Mouse (Mus musculus): Measurements from ENCODE around the gene Slc25a19.
A peak's percentile ranks its signal among the peaks of the same experiment; 100 is the strongest.

Slc25a19 gene

DNA sequence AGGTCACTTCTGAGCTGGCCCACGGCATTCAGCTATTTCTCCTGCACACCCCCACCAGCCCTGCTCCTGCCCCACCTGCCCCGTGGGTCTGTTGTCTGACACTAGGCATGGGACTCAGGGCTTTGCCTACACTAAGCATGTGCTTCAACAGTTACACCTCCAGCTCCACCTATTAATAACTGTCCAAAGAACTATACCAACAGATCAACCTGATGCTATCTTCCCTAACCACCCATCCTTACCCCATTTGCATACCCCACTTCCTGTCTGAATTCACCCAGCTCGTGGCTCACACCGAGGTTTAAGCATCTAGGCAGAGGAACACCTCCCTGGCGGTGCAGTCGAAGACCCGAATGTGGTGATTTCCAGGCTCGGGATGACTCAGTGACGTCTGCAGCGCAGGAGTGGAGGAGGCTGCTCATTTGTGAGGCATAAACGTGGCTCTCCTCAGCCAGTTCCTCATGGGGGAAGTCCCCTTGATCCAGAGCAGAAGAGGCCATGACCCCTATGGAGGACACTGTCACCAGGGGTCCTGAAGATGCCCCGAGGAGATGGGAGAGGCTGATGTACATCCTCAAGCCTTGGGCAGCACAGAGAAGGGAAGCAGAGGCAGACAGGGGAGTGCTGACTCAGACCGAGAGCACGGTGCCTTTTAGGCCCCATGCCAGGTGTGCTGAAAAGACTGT lies 13.0 kb upstream of the Slc25a19 start:
- DNase-seq: peak; percentile 71

DNA sequence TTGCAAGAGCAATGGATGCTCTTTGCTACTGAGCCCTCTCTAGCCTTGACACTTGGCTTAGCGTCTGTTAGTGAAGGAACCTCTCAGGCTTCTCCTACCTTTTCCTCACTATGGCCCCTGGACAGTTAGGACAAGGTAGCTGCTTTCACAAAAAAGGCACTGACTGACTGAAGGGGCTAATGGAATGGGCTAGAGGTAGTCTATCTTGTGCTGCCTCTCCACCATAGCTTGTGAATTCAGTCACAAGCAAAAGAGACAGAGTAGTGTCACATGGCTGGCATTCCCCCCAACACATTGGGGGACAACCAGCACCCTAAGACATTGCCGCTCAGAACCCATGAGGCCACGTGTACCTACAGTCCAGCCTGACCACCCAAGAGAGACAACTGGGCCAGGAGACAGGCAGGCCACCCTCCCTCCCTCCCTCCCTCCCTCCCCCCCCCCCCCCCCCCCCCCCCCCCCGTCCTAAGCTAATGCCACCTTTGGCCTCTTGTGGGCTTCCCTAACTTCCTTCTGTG lies 12.3 kb upstream of the Slc25a19 start:
- DNase-seq: no peak

- no peak for DNase-seq
Observed at GRCm38 (mm10) chr11:115639540-115639939, 11.4 kb upstream of the Slc25a19 start.

DNA sequence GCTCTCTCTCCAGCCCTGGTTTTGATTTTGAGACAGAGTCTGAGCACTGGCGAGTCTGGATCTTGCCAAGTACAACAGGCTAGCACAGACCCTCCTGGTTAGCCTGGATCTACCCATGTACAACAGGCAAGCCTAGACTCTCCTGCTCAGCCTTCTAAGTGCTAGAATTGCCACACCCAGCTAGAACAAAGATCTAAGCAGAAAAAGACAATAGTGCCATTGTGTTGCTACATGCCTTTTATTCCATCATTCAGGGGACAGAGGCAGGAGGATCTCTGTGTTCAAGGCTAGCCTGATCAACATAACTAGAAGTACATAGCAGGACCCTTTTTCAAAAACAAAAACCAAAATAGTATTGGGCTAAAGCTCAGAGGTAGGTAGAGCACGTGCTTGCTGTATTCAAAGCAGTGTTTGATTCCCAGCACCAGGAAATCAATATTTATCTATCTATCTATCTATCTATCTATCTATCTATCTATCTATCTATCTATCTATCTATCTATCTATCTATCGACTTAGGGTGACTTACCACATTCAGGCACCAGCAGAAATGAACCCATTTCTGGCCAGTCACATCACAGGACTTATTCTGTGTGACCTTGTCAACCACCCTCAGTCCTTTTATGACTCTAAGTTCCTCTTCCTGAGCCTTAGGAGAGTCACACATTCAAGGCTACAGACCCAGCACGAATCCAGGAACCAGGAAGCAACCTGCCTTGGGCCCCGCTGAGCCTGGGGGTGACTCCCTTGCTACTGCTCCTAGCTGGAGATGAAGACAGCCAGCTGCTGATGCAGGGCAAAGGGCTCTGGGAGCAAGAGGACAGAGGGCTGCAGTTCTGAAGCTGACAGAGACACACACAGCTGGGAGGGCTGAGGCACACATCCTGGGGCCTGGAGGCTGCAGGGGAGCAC lies 10.7 kb upstream of the Slc25a19 start:
- peak; percentile 46 for DNase-seq

DNA sequence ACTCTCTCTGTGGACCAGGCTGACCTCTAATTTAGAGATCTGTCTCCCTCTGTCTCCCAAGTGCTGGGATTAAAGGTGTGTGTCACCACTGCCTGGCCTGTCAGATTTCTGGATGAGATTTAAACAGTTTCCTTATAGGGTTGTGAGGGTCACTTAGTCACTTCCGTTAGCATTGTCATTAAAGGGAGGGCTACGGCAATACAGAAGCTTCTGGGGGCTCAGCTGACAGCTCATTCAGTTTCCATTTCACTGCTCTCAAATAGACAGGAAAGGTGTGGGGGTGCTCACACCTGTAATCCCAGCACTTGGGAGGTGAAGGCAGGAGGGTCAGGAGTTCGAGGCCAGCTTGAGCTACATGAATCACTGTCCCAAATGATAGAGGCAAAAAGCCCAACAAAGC lies 8.9 kb upstream of the Slc25a19 start:
- no peak for DNase-seq

GRCm38 (mm10) chr11:115635484-115635883 lies 7.4 kb upstream of the Slc25a19 start:
- no peak for DNase-seq

DNA sequence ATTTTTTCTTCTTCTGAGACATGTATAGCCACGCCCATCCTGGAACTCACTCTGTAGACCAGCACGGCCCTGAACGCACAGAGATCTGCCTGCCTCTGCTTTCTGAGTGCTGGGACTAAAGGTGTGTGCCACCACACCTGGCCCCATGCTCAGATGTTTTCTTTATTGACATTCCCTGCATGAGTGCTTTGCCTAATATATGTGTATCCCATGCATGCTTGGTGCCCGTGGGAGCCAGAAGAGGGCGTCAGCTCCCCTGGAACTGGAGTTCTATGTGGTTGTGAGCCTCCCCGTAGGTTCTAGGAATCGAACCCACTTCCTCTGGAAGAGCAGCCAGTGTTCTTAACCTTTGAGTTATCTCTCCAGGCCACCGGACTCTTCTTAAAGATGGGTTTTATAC lies 6.9 kb upstream of the Slc25a19 start:
- DNase-seq: no peak

- no peak for DNase-seq
Observed at GRCm38 (mm10) chr11:115634109-115634508, 6.0 kb upstream of the Slc25a19 start.

DNA sequence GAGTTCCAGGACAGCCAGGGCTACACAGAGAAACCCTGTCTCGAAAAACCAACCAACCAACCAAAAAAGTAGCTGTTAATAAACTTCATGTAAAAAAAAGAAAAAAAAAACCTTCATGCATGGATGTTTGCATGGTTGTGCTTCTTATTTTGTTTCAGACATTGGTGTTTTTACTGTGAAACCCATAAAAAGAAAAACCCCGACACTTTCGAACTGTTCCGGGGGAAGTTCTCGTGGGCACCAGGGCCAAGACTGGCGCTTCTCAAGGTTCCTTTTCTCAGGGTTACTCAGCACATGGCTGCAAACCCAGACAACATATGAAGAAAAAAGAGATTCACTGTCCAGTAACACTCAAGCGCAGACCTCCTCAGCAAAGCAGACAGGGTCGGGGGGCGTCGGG lies 4.8 kb upstream of the Slc25a19 start:
- DNase-seq: no peak

- no peak for DNase-seq
Observed at GRCm38 (mm10) chr11:115632247-115632646, 4.2 kb upstream of the Slc25a19 start.

DNA sequence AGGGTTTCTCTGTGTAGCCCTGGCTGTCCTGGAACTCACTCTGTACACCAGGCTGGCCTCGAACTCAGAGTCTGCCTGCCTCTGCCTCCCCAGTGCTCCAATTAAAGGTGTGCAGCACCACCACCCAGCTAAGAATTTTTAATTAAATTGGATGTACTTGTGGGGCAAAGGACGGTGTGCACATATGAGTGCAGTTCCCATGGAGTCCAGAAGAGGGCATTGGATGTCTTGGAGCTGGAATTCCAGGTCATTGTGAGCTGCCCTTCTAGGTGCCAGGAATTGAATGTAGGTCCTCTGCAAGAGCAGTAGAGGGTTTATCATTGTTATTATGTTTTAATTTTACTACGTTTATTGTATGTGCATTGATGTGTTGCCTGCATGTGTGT lies 3.4 kb upstream of the Slc25a19 start:
- DNase-seq: peak; percentile 56

GRCm38 (mm10) chr11:115630532-115631504 lies 2.7 kb upstream of the Slc25a19 start:
- no peak for DNase-seq

DNA sequence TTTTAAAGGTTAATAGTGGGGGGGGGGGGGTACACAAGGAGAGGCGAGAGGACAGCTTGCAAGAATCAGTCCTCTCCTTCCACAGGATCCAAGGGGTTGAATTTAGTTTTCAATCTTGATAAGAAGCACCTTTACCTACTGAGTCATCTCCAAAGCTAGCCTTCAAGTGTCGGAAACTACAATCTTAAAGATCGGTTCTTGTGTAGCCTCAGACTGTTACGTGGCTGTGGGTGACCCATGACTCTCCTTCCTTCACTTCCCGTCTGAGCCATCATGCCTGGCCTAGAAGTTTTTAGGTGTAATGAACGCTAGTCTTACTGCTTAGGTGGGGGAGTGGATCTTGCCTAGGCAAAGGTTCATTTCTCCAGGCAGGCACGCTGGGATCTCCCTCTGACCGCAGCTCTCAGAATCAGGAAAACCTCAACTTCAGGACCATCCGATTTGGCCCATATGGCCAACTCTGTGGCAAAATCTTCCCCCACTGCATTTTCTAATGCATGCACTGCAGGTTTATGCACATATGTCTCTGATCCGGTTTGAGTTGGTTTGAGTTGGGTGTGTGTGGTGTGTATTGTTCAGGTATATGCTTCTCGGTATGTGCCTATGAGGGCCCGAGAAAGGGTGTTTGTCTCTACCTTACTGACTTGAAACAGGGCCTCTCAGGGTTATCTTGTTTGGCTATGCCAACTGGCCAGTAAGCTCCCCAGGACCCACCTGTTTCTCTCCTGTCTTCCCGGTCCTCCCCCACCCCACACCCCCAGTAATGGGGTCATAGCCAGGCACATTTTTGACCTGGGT lies 1.8 kb upstream of the Slc25a19 start:
- no peak for DNase-seq

- DNase-seq: no peak
Observed at GRCm38 (mm10) chr11:115628465-115629101, 488 bp upstream of the Slc25a19 start.

GRCm38 (mm10) chr11:115626824-115627616 lies 1.1 kb downstream of the Slc25a19 start:
- no peak for DNase-seq

DNA sequence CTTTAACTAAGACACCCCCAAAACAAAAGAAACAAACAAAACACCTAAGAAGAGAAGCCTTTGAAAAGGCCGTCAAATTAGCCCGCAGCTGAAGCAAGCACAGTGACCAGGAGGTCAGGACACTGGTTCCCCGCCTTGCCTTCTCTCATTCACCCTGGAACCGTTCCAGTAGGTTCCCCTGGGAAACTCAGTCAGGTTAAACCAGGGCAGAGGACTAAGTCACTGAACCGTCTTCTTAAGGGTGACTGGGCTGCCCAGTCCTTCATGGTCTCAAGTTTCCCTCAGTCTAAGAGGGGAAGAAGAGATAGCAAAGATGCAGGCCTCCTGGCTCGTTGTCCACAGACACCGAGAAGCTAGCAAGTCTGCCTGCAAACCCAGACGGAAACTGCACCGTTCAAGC lies 2.2 kb downstream of the Slc25a19 start:
- no peak for DNase-seq

GRCm38 (mm10) chr11:115623487-115624070 lies 4.5 kb downstream of the Slc25a19 start:
- DNase-seq: no peak

- no peak for DNase-seq
Observed at GRCm38 (mm10) chr11:115619949-115620348, 8.1 kb downstream of the Slc25a19 start.

DNA sequence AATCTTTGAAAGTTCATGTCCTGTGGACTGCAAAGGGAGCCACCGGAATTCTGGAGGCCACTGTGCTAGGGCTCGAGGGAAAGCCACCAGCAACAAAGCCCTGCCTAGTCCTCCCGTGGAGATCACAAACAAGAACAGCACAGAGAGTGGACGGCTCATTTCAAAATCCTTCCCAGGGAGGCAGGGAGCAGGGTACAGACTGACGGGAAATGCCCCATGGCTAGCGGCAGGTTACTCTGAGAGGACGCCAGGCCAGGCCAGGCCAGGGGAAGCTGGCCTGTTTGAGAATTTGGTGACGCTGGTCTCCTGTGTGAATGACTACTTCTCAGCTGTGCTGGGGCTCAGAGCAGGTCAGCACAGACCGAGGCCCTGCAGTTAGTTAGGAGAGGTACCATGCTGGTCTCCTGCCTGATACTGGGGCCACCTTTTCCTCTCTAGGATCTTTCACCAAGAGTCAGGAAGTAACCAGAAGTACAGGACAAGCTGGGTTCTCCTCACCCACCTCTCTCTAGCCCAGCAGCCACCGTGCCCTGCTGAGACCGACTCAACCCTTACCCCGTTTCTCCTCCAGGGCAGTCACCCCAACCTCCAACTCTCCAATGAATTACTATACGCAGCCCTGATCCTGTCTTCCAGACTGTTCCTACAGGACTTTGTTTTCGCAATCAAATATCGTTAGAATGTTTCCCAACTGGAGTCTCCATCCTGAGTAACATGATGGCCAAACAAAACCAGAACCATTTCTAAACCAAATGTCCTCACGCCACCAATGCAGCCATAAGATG lies 9.2 kb downstream of the Slc25a19 start:
- DNase-seq: no peak
